Mouse (Mus musculus) regulatory T cell (primary cell): ENCODE results near the gene Ten1.

ENCODE experiments used
- in situ Hi-C: fragments of 300-600 bp; cut with MboI, MseI; formaldehyde crosslinking; loops from one replicate; pipeline ENCODE4 v1.15.1; 2025; ENCODE audit warnings: high pct_unique_total_duplicates

Gene Ten1

DNA sequence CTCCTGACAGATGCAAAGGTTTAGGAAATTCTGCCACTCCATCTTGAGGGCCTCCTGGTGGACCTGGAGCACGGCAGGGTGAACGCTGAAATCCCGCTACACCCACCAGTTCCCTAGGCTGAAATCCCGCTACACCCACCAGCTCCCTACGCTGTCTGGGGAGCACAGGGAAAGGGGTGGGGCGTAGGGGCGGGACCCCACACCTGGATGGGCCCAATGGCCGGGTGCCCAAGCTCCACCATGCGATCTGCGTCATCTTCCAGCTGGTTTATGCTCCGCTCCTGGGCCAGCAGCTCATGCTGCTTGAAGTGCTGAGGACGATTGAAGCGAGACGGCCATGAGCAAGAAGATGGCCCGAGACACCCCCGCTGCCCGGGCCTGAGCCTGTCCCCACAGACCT is 33.8 kb downstream of the Ten1 start:
- in situ Hi-C loops = no loop called here

DNA sequence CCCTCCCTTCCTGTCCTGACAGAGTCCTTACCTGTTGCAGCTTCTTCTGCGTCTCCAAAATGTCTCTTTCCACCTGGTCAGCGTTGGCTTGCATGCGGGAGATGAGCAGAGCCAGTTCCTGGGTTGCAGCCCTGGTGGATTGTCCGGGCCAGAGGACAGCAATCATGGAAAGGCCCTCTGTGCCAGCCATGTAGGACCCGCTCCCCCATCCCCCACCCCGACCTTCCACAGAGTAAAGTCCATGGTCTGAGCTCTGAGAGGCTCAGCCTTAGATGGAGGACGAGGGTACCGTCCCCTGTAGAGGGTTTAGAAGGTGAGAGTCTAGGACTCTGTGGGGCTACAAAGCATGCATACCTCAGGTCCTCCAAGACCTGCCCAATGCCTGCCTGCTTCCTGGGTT is 36.2 kb downstream of the Ten1 start:
- in situ Hi-C loops = no loop called here

DNA sequence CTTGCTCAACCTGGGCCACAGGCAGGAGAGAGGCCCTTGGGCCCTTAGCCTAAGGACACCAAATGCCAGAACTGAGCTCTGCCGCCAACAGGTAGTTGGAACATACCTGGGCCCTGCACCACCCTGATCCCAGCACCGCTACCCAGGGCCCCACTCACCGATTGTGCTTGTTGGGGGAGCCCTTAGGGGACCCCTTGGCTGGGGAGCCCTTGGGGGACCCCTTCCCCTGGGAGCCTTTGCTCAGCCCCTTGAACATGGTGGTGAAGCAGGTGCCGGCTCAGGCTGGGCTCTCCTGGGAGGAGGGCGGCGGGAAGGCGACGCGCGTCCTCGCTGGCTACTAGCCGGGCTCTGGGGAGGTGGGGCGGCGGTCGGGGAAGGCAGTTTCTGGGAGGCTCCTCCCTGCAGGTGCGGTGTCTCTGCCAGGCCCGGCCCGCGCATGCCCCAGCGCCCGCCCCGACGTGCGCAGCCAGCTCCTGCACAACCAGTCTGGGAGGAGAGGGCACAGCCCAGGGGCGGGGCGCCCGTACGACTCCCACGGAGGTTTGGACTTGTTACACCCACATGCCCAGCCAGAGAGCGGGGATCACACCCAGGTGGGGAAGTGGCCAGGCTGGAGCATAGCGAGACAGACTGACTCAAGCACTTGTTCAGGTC is 39.2 kb downstream of the Ten1 start, which contains the start of gene Evpl:
Gene Evpl, minus strand, starts transcription at position 336 of the 654 bp plus-strand sequence.
- in situ Hi-C loops = no loop called here

DNA sequence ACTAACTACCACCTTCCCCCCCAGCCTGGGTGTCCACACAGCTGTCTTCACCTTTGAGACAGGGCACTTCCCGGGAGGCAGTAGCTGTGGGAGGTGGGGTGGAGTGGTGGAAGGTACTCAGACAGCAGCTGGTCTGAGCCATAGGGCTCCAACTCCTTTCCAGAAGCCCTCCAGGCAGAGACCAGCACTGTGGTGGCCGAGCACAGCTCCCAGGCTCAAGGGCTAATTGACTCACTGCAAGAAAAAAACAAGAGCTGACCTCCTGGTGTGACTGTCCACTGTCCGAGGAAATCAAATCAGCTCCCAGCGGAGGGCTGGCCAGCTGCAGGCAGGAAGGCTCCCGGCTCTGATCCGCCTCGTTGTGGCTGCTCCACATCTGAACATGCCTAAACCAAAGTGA is 41.1 kb downstream of the Ten1 start:
- in situ Hi-C loops = no loop called here

DNA sequence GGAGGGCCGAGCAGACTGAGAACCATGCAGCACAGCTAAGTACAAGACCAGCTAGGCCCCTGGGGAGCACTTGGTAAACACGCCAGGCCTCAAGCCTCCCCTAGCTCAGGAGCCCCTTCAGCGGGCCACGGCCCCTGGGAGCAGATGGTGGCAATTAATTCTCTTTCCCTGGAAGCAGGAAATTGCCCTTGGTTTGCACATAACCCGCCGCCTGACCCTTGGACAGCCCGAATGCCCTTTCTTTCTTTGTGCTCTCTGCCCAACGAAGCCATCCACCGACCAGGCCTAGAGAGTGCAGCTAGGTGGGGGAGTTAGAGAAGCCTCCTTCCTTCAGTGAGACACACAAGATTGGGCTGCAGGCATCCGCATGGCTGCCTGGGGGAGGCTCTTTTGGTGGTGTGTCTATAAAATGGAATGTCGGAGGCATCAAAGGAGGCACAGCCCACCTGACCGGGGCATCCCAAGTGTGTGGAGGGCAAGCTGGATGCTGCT is 43.1 kb downstream of the Ten1 start:
- in situ Hi-C loops = no loop called here

DNA sequence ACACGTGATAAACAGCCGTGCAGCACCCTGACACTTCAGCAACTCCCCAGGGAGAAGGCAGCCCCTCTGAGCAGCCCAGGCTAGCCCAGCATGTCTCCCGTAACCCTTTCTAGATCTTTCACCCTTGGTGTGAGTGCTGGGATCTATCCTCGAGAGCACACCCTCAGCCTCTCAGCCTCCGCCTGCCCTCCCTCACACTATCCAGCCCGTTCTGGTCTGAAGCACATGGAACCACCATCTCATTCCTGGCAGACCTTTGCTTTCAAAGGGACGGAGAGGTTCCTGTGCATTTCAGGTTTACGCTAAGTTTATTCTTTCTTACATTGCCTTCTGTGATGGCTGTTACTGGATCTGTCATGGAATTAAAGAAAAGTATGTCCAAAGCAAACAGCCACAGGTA is 45.9 kb downstream of the Ten1 start:
- in situ Hi-C loops = no loop called here

DNA sequence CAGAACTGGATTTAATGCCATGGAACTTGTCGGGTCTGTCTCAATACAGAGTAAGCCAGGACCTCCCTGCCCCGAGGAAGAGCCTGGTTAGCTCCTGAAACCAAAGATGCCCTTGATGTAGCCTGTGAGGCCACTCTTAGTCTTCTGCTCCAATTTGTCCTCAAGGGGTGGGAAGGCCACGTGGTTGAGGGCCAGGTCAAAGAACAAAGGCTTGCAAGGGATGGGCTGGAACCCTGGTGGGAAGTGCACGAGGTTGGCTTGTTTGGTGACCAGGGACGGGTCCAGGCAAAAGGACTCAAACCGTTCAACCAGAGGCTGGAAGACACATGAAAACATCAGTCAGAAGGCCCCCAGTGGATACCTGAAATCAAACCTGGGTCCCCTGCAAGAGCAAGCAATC is 47.0 kb downstream of the Ten1 start:
- in situ Hi-C loops = no loop called here

DNA sequence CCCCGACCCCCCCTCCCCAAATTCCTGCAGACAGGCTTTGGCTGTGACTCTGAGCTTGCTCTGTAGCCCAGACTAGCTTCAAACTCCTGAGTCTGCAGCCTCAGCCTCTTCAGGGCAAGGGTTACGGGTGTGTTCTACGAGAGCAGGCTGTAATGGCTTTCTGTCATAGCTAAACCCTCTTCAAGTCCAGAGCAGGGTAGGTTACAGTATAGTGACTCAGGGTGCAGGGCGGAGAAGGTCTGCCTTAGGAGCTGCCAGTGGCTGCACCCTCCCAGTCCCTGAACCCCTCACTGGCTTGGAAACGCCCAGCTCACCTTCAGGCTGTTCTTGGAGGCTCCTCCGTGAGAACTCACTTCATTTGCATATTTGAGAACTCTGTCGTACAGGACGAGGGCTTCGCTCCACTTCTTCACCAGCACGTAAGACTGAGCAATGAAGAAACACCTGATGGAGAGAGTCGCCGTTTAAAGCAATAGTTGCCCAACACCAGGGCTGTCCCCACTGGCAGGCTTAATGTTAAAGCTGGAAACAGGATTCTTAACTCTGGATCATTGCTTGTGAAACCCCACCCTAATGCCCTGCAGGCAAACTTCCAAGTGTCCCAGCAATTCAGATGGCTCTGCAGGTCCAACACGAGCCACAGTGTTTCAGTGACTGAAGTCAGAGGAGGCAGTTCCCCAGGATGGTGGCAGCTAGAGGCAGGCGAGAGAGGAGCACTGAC is 49.0 kb downstream of the Ten1 start:
- in situ Hi-C loops = no loop called here

DNA sequence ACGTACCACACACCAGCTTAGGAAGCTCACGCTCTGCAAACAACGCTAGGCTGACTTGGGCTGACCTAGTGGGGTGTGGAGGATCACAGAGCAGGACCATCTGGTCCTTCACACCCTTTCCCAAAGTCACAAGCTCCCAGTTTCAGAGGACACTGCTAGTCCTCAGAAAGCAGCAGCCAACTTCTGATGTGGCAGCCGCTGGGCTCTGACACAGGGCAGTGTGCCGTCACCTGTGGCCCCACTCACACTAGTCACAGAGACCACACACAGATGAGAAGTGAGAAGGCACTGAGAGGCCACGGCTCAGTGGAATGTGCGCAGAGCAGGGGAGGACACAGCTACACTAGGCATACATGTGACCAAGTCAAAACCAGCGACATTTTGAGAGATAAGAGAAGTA is 52.2 kb downstream of the Ten1 start:
- in situ Hi-C loops = no loop called here

DNA sequence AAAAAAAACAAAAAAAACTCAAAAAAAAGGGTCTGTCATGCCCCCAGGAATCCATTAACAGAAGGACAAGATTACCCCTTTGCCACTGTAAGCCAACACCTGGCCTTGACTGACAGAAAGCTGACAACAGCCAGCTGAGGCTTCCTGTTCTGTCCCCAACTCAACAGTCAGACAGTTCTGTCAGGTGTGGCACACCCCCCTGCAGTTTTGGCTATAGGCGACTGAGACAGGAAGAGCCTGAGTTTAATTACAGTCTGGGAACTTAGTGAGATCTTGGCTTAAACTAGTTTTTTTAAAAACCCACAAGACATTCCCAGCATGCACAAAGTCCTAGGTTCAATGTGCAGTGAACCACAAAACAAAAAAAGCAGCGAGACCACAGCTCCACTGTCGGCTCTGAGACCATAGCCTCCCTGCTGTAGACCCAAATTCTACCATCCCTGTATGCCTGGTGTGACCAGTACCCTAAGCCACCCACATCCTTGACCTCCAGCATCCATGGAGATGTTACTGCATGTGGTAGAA is 54.5 kb downstream of the Ten1 start:
- in situ Hi-C loops = no loop called here

DNA sequence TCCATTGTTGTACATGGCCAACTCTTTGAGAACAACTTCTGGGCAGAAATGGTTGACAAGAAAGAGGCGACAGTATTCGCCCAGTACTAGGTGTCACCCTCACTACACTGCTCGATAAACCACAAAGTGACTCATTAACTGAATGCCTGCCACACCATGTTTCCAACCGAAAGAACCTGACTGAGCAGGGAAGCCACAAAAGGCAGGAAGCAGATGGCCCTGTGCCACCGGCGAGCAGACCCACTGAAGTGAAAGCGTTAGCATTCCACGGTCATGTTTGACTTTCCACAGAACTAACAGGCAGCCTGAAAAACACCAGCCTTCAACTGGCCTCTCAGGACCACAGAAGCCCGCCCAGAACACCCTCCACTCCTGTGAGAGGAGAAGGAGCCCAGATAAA is 56.0 kb downstream of the Ten1 start:
- in situ Hi-C loops = no loop called here

DNA sequence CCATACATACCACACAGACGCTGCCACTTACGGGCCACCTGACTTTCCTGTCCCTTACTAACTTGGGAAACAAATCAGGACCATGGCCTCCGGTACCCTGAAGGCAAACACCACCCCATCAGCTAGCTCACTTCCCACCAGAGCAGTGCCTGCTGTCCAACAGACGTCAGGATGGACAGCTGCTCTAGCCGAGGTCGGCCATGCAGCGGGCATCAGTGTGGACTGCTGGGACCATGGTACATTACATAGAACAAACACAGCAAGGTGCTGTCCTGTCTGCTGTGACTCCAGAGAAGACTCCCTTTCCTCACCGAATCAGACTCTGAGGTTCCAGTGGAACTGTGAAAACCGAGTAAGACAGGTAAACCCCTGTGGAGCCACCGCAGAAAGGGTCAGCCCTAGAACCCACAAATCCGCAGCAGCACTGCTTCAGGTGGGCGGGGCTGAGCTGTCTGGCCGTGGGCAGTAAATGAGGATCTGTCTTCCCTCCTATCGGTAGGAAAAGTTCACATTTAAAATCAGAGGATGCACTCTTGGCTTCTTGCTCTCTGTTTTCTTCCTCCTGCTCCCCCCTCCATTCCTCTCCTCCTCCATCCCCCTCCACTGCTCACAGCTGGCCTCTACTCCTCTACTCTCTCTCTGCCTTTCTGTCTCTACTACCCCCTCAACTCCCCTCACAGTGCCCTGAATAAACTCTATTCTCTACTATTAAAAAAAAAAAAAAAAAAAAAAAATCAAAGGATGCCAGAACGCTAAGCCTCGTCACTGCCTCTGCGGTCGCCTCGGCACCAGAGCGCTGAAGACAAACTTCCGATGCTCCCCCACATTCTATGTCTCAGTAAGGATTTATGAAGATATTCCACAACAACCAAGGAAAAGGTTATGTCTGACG is 56.7 kb downstream of the Ten1 start:
- in situ Hi-C loops = no loop called here

DNA sequence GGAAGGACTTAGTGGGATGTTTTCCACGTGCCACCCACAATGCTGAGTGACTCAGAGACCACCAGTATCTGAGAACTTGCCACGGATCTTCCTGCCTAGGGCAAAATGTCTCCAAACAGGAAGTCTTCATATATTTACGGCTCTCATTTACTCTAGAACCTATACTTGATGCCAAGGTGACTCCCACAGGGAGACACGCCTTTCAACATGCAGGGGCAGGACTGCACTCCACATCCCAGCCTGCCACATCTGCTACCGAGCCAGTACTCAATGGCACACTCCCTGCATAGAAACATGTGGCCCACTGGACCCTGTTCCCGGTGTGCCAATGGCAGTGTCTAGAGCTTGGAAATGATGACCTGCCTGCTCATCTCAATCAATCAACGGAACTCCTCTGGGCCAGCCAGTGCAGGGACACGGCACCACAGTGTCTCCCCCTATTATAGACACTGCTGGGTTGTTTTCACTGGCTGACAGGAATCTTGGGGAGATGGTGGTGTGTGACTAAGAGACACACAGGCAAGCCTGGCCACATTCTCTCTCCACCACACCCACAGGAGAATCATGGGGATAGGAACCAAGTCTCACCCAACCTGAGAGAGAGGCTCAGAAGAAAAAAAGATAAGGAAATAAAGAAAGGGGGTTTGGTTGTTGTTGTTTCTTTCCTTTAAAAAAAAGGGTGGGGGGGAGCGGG is 57.5 kb downstream of the Ten1 start:
- in situ Hi-C loops = no loop called here

DNA sequence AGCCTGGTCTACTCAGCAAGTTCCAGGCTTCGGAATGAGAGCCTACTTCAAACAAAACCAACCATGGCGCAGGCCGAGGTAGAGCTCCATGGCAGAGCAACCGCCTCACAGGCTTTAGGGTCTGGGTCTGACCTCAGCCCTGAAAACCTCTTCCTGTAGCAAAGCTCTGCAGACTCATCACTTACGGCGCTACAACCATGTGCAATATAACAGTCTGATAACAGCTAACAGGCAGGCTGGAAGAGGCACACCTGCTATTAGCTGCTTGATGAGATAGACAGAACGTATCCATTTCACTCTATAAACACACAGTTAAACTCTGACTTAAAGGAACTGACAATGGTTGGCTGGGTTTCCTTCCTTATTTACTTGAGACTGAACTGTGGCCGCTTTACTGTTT is 60.8 kb downstream of the Ten1 start:
- in situ Hi-C loops = no loop called here

DNA sequence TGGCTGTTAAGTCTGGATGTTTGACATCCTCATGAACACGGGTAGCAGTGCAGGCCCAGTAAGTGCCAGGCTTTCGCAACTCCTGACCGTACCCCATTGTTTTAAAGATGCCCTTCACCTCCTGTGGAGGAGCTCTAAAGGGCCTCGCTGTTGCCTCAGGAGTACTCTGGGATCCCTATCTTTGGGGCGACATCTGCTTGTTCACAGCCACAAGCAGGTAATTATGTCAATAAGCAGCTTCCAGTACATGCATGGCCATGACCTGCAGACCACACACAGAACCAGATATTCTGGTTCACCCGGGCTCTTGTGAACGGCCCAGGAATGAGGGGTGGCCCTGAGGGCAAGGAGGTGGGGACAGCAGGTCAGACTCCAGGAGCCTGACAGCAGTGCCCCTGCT is 61.6 kb downstream of the Ten1 start:
- in situ Hi-C loops = no loop called here
